Mouse (Mus musculus) right cerebral cortex, postnatal 14 days (tissue): Measurements from ENCODE around the gene Ak5.
"Not testable (repeated sequence)": the region's sequence is repeated elsewhere in the genome, so short reads cannot be mapped to it uniquely, and the experiment has no call there.

ENCODE experiments used
- DNase-seq: peaks from one replicate; pipeline ENCODE4 v3.0.0; 2022

Gene Ak5

GRCm38 (mm10) chr3:152620534-152620933, 47.6 kb downstream of the Ak5 start:
- no peak for DNase-seq

- no peak for DNase-seq
These were observed 48.1 kb downstream of the Ak5 start for GRCm38 (mm10) chr3:152620058-152620457.

- no peak for DNase-seq
These were observed 59.1 kb downstream of the Ak5 start for GRCm38 (mm10) chr3:152609076-152609475.

GRCm38 (mm10) chr3:152605849-152606248, 62.3 kb downstream of the Ak5 start:
- peak; percentile 39 for DNase-seq

GRCm38 (mm10) chr3:152599679-152600078, 68.5 kb downstream of the Ak5 start:
- DNase-seq: no peak

GRCm38 (mm10) chr3:152596406-152597050, 71.6 kb downstream of the Ak5 start:
- DNase-seq: no peak

GRCm38 (mm10) chr3:152592767-152593425, 75.3 kb downstream of the Ak5 start:
- no peak for DNase-seq

GRCm38 (mm10) chr3:152590491-152590890, 77.7 kb downstream of the Ak5 start:
- no peak for DNase-seq

GRCm38 (mm10) chr3:152589101-152589500, 79.1 kb downstream of the Ak5 start:
- not testable (repeated sequence) for DNase-seq

- no peak for DNase-seq
These were observed 81.2 kb downstream of the Ak5 start for GRCm38 (mm10) chr3:152587007-152587406.

GRCm38 (mm10) chr3:152586191-152586590, 82.0 kb downstream of the Ak5 start:
- no peak for DNase-seq

- no peak for DNase-seq
These were observed 82.6 kb downstream of the Ak5 start for GRCm38 (mm10) chr3:152585581-152585980.

GRCm38 (mm10) chr3:152583033-152583432, 85.1 kb downstream of the Ak5 start:
- no peak for DNase-seq

GRCm38 (mm10) chr3:152581853-152582252, 86.3 kb downstream of the Ak5 start:
- DNase-seq: not testable (repeated sequence)

GRCm38 (mm10) chr3:152579984-152580591, 88.1 kb downstream of the Ak5 start:
- no peak for DNase-seq

GRCm38 (mm10) chr3:152578282-152579228, 89.6 kb downstream of the Ak5 start:
- no peak for DNase-seq

- no peak for DNase-seq
These were observed 90.4 kb downstream of the Ak5 start for GRCm38 (mm10) chr3:152577763-152578162.

GRCm38 (mm10) chr3:152577273-152577672, 90.9 kb downstream of the Ak5 start:
- DNase-seq: no peak

- DNase-seq: no peak
These were observed 98.9 kb downstream of the Ak5 start for GRCm38 (mm10) chr3:152569242-152569605.

GRCm38 (mm10) chr3:152568455-152569241, 99.5 kb downstream of the Ak5 start:
- DNase-seq: no peak

GRCm38 (mm10) chr3:152564516-152565113, 103.5 kb downstream of the Ak5 start:
- DNase-seq: no peak

GRCm38 (mm10) chr3:152563833-152564232, 104.3 kb downstream of the Ak5 start:
- DNase-seq: no peak
